Mouse (Mus musculus) lung, postnatal 10 days (tissue): Measurements from ENCODE around the gene Rab12.

Experiments
- DNase-seq: peaks from one replicate; pipeline ENCODE4 v3.0.0; 2021

Gene Rab12

GRCm38 (mm10) chr17:66447007-66447312 lies 72.6 kb downstream of the Rab12 start:
- DNase-seq: no peak

- no peak for DNase-seq
Measured at GRCm38 (mm10) chr17:66446196-66447006, 73.1 kb downstream of the Rab12 start.
